Mouse (Mus musculus): ENCODE measurements around the gene Lrp5. TPM values are rescaled to one million over a fixed set of nuclear protein-coding genes. Genes with fewer than 3 reads are reported as not detected.

Gene Lrp5
- polyA plus RNA-seq, 1 experiment from 2014 or later, result 7.9 TPM

DNA sequence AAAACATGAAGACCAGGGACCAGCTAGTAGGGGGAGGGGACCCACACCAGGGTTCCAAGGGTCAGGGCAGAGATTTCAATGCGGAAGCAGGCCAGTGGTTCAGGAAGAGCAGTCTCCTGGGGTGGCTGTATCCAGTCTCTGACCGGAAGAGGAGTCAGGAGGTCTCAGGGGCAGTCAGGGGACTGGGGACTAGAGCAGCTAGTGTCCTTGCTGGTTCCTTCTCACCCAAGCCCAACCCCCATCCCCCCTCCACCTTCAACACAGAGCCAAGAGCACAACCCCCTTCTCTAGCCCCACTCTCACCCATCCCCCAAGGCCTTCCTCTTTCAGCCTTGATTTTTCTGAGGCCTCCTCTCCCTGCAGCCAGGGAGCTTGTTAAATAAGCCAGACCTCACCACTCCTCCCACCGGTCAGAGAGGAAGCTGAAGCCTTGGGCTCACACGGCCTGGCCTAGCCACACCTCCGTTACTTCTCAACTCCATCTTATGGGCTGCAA lies 1.4 kb upstream of the Lrp5 start:
- no peaks in the 10 kb centered on the region for H3K27me3 ChIP-seq (replicated peaks; ENCODE audit: control insufficient read depth, insufficient read depth, low read length)
- H3K4me2 ChIP-seq (ENCODE audit: low read length), result no peak overlapping the region
- peaks cover 27% of the 10 kb centered on the region for H3K4me1 ChIP-seq (replicated peaks; ENCODE audit: control insufficient read depth, insufficient read depth, low read length)
- ATAC-seq (replicated peaks; ENCODE audit: low FRiP score, low TSS enrichment, low read depth) (no peak), DNase-seq (ENCODE audit: low spot score) (no peak)
- no peaks in the 10 kb centered on the region for H3K9me3 ChIP-seq (ENCODE audit: control insufficient read depth, low read length)
- no peak overlapping the region for H3K9ac ChIP-seq (ENCODE audit: low read length)
- H3K27ac ChIP-seq (ENCODE audit: low read depth), result peak overlapping the region; percentile 47; the same call in 1 of the 2 replicates
- no peaks in the 10 kb centered on the region for H3K36me3 ChIP-seq (ENCODE audit: control insufficient read depth, insufficient read depth, low read length)
- H3K4me3 ChIP-seq (ENCODE audit: low read depth, low read length), result no peak overlapping the region
- 22% methylated on average over 5 of the region's 5 CpGs for WGBS

DNA sequence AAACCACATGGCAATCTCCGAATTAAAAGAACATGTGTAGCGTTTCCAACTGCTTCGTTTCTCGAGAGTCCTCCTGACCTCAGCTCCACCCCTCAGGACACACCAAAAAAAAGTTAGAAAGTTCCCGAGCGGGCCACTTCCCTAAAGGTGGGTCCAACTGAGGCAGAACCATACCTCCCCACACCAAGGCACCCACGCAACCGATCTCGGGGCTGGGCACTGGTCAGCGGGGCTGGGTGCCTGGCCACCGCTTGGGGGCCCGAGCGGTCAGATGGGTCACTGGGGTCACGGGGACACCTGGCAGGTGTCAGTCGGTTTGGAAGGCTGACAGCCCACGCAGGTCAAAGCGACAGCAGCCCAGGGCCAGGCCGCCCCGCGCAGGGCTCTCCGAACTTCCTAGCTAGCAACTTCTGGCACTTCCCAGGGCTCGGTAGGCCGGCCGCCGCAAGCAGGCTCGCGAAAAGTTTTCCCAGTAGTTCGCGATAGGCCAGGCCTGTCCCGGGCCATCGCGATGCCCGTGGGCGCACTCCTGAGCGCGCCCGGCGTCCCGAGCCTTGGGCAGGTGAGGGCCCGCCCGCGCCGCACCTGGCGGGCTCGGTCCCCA lies 651 bp downstream of the Lrp5 start:
- Histone ChIP-seq H3K4me1 (replicated peaks; ENCODE audit: control insufficient read depth, insufficient read depth, low read length) (peaks cover 46% of the 10 kb centered on the region), H3K27me3 (replicated peaks; ENCODE audit: control insufficient read depth, insufficient read depth, low read length) (no peaks in the 10 kb centered on the region), H3K27ac (ENCODE audit: low read depth) (peak overlapping the region; percentile 80), H3K9me3 (ENCODE audit: control insufficient read depth, low read length) (no peaks in the 10 kb centered on the region), H3K4me3 (ENCODE audit: low read depth, low read length) (peak overlapping the region; percentile 87), H3K4me2 (ENCODE audit: low read length) (peak overlapping the region; percentile 99), H3K36me3 (ENCODE audit: control insufficient read depth, insufficient read depth, low read length) (no peaks in the 10 kb centered on the region), H3K9ac (ENCODE audit: low read length) (peak overlapping the region; percentile 96)
- DNase-seq (ENCODE audit: low spot score), result peak; percentile 77
- WGBS, result under 1% methylated on average over 42 of the region's 45 CpGs
- peak; percentile 44; the same call in 1 of the 2 replicates for ATAC-seq (replicated peaks; ENCODE audit: low FRiP score, low TSS enrichment, low read depth)

DNA sequence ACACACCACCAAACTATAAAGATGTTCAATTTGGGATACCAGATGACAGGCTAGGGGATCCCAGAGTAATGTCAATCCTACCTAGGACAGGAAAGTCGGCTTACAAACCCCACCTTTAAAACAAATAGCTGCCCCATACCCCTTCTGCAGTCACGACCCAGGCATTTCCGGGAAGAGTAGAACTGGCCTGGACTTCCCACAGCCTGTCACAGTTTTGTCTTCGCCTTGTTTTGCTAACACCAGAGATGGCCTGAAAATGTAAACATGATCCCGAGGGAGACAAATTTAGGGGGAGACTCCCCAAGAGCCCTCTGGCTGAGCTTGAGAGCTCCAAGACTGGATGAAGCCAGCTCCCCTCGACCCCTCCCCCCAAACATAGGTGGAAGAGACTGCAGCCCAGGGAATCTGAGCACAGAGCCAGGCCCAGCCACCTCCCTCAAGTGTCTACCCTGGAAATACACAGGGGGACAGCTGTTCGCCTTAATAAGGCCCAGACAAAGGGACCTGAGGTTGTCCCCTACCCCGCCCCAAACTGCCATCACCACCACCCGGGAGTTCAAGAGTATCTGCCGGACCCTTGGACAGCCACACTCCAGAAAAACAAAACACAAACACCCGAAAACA lies 1.3 kb downstream of the Lrp5 start:
- WGBS, result 5% methylated on average over 11 of the region's 11 CpGs
- Histone ChIP-seq H3K27ac (ENCODE audit: low read depth) (peak overlapping the region; percentile 80), H3K4me1 (replicated peaks; ENCODE audit: control insufficient read depth, insufficient read depth, low read length) (peaks cover 46% of the 10 kb centered on the region), H3K4me2 (ENCODE audit: low read length) (peak overlapping the region; percentile 99), H3K36me3 (ENCODE audit: control insufficient read depth, insufficient read depth, low read length) (no peaks in the 10 kb centered on the region), H3K4me3 (ENCODE audit: low read depth, low read length) (peak overlapping the region; percentile 87), H3K27me3 (replicated peaks; ENCODE audit: control insufficient read depth, insufficient read depth, low read length) (no peaks in the 10 kb centered on the region), H3K9ac (ENCODE audit: low read length) (peak overlapping the region; percentile 96), H3K9me3 (ENCODE audit: control insufficient read depth, low read length) (no peaks in the 10 kb centered on the region)
- DNase-seq (ENCODE audit: low spot score) (peak; percentile 74), ATAC-seq (replicated peaks; ENCODE audit: low FRiP score, low TSS enrichment, low read depth) (no peak)

DNA sequence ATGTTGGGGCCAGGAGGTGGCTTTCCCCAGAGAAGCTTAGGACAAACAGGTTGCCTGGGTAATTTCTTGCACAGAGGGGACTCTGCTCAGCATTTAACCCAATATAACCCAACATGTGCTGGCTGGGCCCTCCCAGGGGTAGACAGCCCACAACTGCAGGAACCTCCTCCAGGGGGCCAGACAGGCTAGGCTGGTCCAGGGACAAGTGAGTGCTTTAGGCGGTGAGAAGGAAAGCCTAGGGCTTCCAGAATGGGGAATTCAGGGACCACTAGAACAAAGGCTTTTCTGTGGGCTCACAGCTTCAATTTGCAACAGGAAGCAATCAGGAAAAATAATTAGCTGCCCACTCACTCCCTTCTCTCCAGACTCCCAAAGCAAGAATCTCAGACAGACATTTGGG lies 1.9 kb downstream of the Lrp5 start:
- Histone ChIP-seq H3K9ac (ENCODE audit: low read length) (peak overlapping the region; percentile 96), H3K4me2 (ENCODE audit: low read length) (peak overlapping the region; percentile 99), H3K27ac (ENCODE audit: low read depth) (peak overlapping the region; percentile 80), H3K9me3 (ENCODE audit: control insufficient read depth, low read length) (no peaks in the 10 kb centered on the region), H3K4me3 (ENCODE audit: low read depth, low read length) (peak overlapping the region; percentile 87), H3K4me1 (replicated peaks; ENCODE audit: control insufficient read depth, insufficient read depth, low read length) (peaks cover 46% of the 10 kb centered on the region), H3K27me3 (replicated peaks; ENCODE audit: control insufficient read depth, insufficient read depth, low read length) (no peaks in the 10 kb centered on the region), H3K36me3 (ENCODE audit: control insufficient read depth, insufficient read depth, low read length) (no peaks in the 10 kb centered on the region)
- DNase-seq (ENCODE audit: low spot score) (no peak), ATAC-seq (replicated peaks; ENCODE audit: low FRiP score, low TSS enrichment, low read depth) (no peak)
- whole genome bisulfite sequencing, result 29% methylated on average over 1 of the region's 1 CpGs

DNA sequence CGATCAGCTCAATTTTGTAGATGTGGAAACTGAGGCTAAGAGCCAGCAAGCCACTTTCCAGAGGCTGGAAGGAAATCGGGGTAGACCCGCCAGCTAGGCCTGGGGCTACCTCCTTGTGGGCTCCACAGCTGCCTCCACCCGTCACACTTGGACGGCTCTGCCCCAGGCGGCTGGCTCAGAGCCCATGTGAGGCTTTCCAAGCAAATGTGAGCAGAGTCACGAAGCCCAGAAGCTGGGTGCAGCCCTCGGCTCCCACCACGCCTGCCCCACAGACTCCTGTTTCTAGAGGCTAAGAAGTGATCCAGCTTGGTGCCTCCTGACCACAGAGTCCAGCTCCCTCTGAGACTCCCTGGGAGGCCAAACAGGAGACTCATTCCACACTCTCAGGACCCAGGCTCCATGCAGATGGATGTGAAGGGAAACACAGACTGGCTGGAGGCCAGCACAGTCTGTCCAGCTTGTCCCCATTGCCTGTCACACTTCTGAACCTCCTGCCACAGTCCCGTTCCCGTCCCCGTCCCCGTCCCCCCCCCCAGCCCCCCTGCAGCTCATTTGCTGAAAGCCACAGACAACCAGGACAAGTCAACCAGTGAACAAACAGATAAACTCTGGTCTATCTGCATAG lies 4.9 kb downstream of the Lrp5 start:
- H3K27ac ChIP-seq (ENCODE audit: low read depth), result peak overlapping the region; percentile 69
- WGBS, result 29% methylated on average over 13 of the region's 13 CpGs
- peaks cover 37% of the 10 kb centered on the region for H3K4me1 ChIP-seq (replicated peaks; ENCODE audit: control insufficient read depth, insufficient read depth, low read length)
- no peaks in the 10 kb centered on the region for H3K9me3 ChIP-seq (ENCODE audit: control insufficient read depth, low read length)
- H3K4me2 ChIP-seq (ENCODE audit: low read length), result no peak overlapping the region
- no peaks in the 10 kb centered on the region for H3K27me3 ChIP-seq (replicated peaks; ENCODE audit: control insufficient read depth, insufficient read depth, low read length)
- H3K4me3 ChIP-seq (ENCODE audit: low read depth, low read length), result no peak overlapping the region
- H3K9ac ChIP-seq (ENCODE audit: low read length), result no peak overlapping the region
- DNase-seq (ENCODE audit: low spot score), result peak; percentile 64
- no peak for ATAC-seq (replicated peaks; ENCODE audit: low FRiP score, low TSS enrichment, low read depth)
- no peaks in the 10 kb centered on the region for H3K36me3 ChIP-seq (ENCODE audit: control insufficient read depth, insufficient read depth, low read length)

DNA sequence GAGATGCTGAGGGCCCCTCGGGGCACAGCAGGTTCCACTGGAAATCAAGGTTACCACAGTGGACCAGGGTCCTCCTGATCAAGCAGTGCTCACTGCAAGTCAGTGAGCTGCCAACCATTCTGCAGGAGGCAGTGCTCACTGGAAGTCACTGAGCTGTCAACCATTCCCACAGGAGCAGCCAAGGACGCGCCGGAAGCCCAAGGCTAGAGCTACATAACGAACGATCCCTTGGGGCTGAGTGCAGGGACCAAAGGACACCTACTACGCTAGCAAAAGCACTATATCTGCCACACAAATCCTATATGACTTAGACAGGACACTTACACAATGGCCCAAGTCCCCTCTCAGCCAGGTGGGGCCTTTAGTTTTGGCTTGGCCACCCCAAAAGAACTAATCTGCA lies 5.6 kb downstream of the Lrp5 start:
- peak overlapping the region; percentile 69 for H3K27ac ChIP-seq (ENCODE audit: low read depth)
- no peaks in the 10 kb centered on the region for H3K36me3 ChIP-seq (ENCODE audit: control insufficient read depth, insufficient read depth, low read length)
- H3K9me3 ChIP-seq (ENCODE audit: control insufficient read depth, low read length), result no peaks in the 10 kb centered on the region
- H3K27me3 ChIP-seq (replicated peaks; ENCODE audit: control insufficient read depth, insufficient read depth, low read length), result no peaks in the 10 kb centered on the region
- DNase-seq (ENCODE audit: low spot score) (no peak), ATAC-seq (replicated peaks; ENCODE audit: low FRiP score, low TSS enrichment, low read depth) (no peak)
- H3K4me3 ChIP-seq (ENCODE audit: low read depth, low read length), result no peak overlapping the region
- peaks cover 37% of the 10 kb centered on the region for H3K4me1 ChIP-seq (replicated peaks; ENCODE audit: control insufficient read depth, insufficient read depth, low read length)
- H3K4me2 ChIP-seq (ENCODE audit: low read length), result no peak overlapping the region
- no peak overlapping the region for H3K9ac ChIP-seq (ENCODE audit: low read length)
- 84% methylated on average over 7 of the region's 7 CpGs for WGBS

DNA sequence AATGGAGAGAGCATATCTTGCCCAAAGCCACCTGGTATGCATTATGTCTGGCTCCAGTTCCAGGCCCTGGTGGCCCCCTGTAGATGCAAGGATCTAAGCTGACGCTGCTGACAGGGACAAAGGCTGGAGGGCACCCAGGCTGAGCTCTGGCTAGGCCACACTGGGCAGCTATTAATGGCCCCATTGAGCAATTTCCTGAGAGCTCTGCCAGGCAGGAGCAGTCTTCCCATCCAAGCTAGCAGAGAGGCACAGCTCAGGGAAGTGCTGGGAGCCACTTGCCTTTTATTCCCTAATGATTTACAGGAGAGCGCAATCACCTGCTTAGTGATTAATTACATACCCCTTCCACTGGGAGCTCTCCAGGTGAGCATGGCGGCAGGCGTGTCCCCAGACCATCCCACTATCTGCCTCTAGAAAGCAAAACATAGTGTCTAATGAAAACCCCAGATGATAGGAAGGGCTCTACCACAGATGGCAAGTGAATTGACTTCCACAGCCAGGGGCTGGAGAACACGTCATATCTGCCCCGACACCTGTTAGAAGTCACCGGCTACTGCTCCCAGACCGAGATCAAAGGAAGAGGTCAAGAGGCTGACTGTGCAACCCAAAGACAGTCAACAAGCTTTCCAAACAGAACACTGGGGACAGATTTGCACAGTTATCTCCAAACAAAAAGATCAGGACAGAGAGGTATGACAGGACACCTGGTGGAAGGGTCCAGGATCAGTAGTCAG lies 12.1 kb downstream of the Lrp5 start:
- H3K4me3 ChIP-seq (ENCODE audit: low read depth, low read length), result no peak overlapping the region
- peaks cover 7% of the 10 kb centered on the region for H3K4me1 ChIP-seq (replicated peaks; ENCODE audit: control insufficient read depth, insufficient read depth, low read length)
- H3K27ac ChIP-seq (ENCODE audit: low read depth), result peak overlapping the region; percentile 16; the same call in 1 of the 2 replicates
- WGBS, result 79% methylated on average over 8 of the region's 8 CpGs
- ATAC-seq (replicated peaks; ENCODE audit: low FRiP score, low TSS enrichment, low read depth) (no peak; the same call in 1 of the 2 replicates), DNase-seq (ENCODE audit: low spot score) (no peak)
- H3K27me3 ChIP-seq (replicated peaks; ENCODE audit: control insufficient read depth, insufficient read depth, low read length), result no peaks in the 10 kb centered on the region
- H3K4me2 ChIP-seq (ENCODE audit: low read length), result no peak overlapping the region
- H3K9me3 ChIP-seq (ENCODE audit: control insufficient read depth, low read length), result peaks cover 4% of the 10 kb centered on the region; the same call in 1 of the 2 replicates
- H3K36me3 ChIP-seq (ENCODE audit: control insufficient read depth, insufficient read depth, low read length), result peaks cover 16% of the 10 kb centered on the region
- no peak overlapping the region for H3K9ac ChIP-seq (ENCODE audit: low read length)

DNA sequence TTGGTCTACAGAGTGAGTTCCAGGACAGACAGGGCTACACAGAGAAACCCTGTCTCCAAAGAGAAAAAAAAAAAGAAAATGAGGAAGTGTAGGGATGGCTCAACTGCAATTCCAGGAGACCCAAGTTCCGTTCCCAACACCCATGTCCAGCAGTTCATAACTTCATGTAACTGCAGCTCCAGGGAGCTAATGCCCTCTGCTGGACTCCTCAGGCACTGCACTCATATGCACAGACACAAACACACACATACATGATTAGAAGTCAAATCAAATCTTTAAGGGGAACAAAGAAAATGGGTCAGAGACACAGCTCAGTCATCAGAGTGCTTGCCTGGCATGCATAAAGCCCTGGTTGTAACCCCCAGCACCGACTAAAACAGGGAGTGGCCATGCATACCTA lies 13.2 kb downstream of the Lrp5 start:
- H3K9me3 ChIP-seq (ENCODE audit: control insufficient read depth, low read length), result peaks cover 4% of the 10 kb centered on the region; the same call in 1 of the 2 replicates
- H3K27ac ChIP-seq (ENCODE audit: low read depth), result no peak overlapping the region
- H3K27me3 ChIP-seq (replicated peaks; ENCODE audit: control insufficient read depth, insufficient read depth, low read length), result no peaks in the 10 kb centered on the region
- H3K9ac ChIP-seq (ENCODE audit: low read length), result no peak overlapping the region
- H3K4me1 ChIP-seq (replicated peaks; ENCODE audit: control insufficient read depth, insufficient read depth, low read length), result peaks cover 15% of the 10 kb centered on the region
- DNase-seq (ENCODE audit: low spot score), result no peak
- no peak overlapping the region for H3K4me3 ChIP-seq (ENCODE audit: low read depth, low read length)
- ATAC-seq (replicated peaks; ENCODE audit: low FRiP score, low TSS enrichment, low read depth), result no peak
- peaks cover 16% of the 10 kb centered on the region for H3K36me3 ChIP-seq (ENCODE audit: control insufficient read depth, insufficient read depth, low read length)
- 82% methylated on average over 2 of the region's 2 CpGs for WGBS
- no peak overlapping the region for H3K4me2 ChIP-seq (ENCODE audit: low read length)

Data from intestine, embryonic 14.5 days (tissue).